Mouse (Mus musculus) spleen, postnatal 10 days (tissue): Measurements from ENCODE around the gene Ier3.

Experiments
- DNase-seq, 2 experiments: peaks; one replicate each; pipeline ENCODE4 v3.0.0; 2021 to 2022; ENCODE audit warnings: low spot score in 2 of 2

The Ier3 gene

GRCm38 (mm10) chr17:35810900-35811648 lies 10.4 kb upstream of the Ier3 start:
- DNase-seq = no peak

DNA sequence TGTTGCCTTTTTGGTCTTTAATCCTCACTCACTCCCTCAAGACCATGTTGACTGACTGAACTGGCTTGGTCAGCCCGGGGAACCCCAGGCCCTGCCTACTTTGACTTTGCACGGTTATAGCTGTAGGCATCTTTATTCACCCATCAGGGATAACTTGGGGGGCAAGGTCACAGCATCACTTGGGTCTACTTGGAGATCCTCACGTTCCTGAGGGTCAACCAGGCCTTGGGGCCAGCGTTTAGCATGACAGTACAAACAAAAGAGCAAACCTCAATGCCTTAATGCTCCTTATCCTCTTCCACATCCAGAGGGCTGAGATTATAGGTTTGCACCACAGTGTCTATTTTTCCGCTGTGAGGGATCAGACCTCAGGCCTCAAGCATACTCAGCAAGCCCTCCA lies 9.2 kb upstream of the Ier3 start:
- DNase-seq = no peak

GRCm38 (mm10) chr17:35812736-35813135 lies 8.7 kb upstream of the Ier3 start:
- DNase-seq = no peak

GRCm38 (mm10) chr17:35813245-35813647 lies 8.2 kb upstream of the Ier3 start:
- peak in 1 of 2 experiments; percentile 57 for DNase-seq

DNA sequence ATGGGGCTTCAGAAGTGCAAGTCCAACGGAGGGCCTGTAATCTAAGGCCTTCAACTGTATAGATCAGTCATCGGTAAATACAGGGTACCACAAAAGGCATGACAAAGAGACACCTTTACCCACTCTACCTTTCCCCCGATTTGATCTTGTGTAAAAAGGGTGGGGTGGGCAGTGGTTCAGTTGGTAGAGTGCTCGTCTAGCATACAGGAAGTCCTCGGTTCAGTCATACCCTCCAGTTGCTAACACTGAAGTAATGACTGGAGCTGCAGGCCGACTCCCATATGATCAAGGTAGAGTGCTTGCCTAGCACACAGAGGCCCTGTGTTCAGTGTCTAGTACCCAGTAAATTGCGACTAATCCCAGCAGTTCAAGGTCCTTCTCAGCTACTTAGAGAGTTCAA lies 7.8 kb upstream of the Ier3 start:
- no peak for DNase-seq

DNA sequence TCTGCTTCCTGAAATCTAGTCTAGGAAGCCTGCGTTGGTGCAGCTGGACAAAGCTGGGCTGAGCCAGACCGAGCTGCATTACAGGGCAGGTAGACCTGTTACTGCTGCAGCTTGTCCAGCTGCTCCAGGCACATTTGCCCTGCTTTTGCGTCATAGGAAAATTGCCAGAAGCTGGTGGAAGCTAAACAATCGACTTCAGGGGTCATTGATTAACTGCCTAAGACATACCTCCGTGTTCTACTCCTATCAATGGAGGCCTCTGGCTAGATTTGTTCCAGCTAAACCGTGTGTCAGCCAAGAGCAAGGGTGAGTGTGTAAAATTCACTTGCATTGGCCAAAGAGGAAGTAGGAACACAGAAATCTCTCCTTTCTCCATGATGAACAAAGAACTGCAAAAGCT lies 6.8 kb upstream of the Ier3 start:
- no peak for DNase-seq

DNA sequence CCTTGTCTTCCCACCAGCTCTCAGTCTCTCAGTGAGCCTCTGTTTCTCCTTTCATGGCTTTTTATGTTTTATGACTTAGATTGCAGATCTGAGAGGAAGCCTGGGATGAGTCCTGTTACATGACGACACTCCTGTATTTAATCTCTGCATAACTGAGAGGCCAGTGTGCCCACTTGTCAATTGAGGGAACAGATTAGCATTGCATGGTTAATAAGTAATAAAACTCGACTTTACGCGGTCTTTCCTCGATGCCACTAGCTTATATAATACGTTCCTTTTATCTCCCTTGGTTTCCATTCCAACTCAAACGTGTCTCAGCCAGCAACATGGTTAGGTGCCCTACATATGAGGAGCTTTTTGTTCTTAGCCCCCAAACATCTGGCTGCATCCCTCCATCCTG lies 5.6 kb upstream of the Ier3 start:
- DNase-seq = no peak

DNA sequence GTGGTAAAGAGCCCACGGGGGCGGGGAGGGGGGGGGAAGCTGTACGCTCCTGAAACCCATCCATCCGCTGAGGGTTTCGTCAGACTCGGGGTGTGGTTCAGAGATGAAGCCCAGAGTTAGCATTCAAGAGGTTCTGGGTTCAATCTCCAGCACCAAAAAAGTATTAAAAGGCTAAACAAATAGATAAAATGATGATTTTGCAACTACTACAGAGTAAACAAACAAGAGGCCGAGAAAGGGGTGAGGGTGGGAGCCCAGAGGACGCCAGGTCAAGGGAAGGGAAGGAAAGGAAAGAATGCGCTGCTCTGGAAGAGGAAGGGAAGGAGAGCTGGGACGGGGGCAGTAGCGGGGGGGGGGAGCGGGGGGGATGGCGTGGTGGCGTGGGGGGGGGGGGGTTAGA lies 4.8 kb upstream of the Ier3 start:
- DNase-seq = no peak

GRCm38 (mm10) chr17:35817226-35817625 lies 4.3 kb upstream of the Ier3 start:
- no peak for DNase-seq

DNA sequence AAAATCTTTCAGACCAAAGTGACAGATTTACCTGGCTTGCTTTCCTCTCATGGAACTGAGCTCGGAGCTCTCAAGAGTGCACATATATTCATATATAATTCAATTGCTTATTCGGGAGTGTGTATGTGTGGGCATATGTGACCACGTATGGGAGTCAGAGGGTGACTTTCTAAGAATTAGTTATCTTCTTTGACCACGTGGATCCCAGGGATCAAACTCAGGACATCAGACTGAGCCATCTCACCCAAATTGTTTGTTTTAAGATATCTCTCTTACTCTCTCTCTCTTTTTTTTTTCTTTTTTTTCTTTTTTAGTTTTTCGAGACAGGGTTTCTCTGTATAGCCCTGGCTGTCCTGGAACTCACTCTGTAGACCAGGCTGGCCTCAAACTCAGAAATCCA lies 1.4 kb upstream of the Ier3 start:
- no peak for DNase-seq

DNA sequence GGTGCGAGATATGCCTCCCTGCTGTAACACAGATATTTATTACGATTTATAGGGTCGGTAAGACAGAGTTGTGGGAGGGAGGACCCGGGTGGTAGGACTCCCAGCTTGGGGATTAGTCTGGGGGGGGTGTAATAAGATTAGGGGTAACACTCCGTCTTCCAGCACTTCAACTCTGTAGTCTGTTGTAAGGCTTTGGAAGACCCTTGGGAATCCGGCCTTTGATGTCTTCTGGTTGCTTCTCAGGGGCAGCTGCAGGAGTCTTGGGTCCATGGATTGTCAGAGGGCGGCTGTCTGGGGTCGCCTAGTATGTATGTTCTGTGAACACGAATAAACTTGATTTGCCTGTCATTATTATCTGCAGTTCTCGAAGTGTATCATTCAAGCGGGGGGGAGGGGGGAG lies 1.1 kb downstream of the Ier3 start:
- peak in 1 of 2 experiments; percentile 52 for DNase-seq

- peak; percentile 83 to 92 for DNase-seq
These were observed 1.8 kb downstream of the Ier3 start, which contains the start of gene Flot1 for GRCm38 (mm10) chr17:35822964-35823937. TSS of gene Flot1 (plus strand) at chr17:35823230.

GRCm38 (mm10) chr17:35824402-35824801 lies 2.9 kb downstream of the Ier3 start:
- peak; percentile 37 to 59 for DNase-seq

- no peak for DNase-seq
These were observed 3.8 kb downstream of the Ier3 start for GRCm38 (mm10) chr17:35825109-35825850.

- peak; percentile 87 to 95 for DNase-seq
These were observed 8.3 kb downstream of the Ier3 start for GRCm38 (mm10) chr17:35829737-35830136.

DNA sequence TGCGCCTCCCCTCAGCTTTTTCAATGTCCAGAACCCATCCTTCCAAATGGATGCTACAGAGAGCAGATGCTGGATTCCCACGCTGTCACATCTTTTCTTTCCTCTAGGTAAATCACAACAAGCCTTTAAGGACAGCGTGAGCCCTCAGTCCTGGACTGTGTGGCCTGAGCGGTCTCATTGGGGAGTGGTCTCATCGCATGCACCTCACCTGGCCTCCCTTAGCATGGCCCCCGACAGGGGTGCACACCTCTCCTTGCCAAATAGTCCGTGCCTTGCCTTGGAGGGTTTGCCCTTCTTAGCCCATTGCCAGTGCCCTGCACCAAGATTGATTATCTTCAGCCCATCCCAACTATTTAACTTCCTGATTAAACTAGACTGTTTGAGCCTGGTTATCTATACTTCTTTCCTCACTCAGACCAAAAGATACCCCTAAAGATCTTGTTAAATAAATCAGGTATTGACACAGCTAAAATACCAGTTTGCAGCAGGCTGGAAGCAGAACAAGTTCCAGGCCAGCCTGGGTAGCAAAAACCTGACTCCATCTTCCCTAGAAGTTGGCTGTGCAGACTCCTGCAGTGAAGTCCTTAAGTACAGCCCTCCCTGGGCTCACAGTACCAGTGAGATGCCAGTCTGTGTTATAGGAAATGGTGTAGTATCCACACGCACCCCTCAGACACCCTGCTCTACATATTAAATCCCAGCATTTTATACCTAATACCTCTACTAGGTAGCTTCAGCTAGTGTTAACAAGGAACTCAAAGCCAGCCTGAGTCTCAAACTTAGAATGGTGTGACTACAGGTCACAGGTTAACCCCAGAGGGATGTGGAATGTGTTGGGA lies 11.1 kb downstream of the Ier3 start:
- DNase-seq = no peak

DNA sequence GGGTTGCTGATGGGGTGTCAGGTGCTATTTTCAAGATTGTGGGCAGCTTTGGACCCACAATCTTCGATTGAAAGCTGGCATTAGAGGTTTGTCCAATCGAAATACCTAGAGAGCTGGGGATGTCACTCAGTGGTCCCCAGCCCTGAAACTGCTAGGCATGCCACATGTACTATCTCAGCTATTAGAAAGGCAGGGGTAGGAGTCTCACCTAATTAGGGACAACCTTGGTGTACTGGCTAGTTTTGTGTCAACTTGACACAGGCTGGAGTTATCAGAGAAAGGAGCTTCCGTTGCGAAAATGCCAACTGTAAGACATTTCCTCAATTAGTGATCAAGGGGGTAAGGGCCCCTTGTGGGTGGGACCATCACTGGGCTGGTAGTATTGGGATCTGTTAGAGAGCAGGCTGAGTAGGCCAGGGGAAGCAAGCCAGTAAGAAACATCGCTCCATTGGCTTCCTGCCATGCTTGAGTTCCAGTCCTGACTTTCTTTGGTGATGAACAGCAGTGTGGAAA lies 11.8 kb downstream of the Ier3 start:
- no peak for DNase-seq

- DNase-seq = no peak
These were observed 12.4 kb downstream of the Ier3 start for GRCm38 (mm10) chr17:35833894-35834293.

GRCm38 (mm10) chr17:35834696-35835422 lies 13.4 kb downstream of the Ier3 start:
- DNase-seq = peak in 1 of 2 experiments; percentile 34
